Mouse (Mus musculus) E14TG2a.4 (cell line): ENCODE results near the gene Dnaic2.

Experiments used
- CTCF ChIP-seq: conservative IDR thresholded peaks from 2 replicates; pipeline ENCODE4 v1.5.1; 2014; ENCODE audit warnings: low read length
- NANOG ChIP-seq: IDR thresholded peaks from 2 replicates; pipeline ENCODE4 v1.6.1; 2014; ENCODE audit warnings: borderline replicate concordance, low read length, mixed read lengths

DNA sequence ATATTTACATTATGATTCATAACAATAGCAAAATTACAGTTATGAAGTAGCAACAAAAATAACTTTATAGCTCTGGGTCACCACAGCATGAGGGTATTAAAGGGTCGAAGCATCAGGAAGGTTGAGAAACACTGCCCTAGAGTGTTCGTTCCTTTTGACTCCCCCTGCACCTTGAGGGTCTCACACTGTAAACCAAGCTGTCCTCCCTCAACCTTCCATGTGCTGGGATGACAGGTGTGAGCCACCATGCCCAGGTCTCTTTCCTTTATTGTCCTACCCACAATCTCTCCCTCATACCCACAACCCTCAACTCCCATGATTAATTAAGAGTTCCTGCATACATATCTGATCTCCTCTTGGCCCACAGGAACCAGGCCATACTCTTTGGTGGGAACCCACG, 15.8 kb upstream of the Dnaic2 start:
- TF ChIP-seq CTCF (no peak), NANOG (no peak)
